Mouse (Mus musculus) C2C12 (cell line): ENCODE measurements around the gene Mlx. TPM values are rescaled to one million over a fixed set of nuclear protein-coding genes. Genes with fewer than 3 reads are reported as not detected.

Experiments used
- H3K27me3 ChIP-seq: one replicate; pipeline ENCODE4 v1.6.1; 2011; ENCODE audit not compliant: control insufficient read depth, insufficient read depth, insufficient read length
- H3K36me3 ChIP-seq: one replicate; pipeline ENCODE4 v1.6.1; 2011; ENCODE audit not compliant: control insufficient read depth, insufficient read depth
- H3K4me3 ChIP-seq: one replicate; pipeline ENCODE4 v1.5.1; 2011; ENCODE audit warnings: mild to moderate bottlenecking, control low read depth; ENCODE audit not compliant: poor library complexity, insufficient read depth, severe bottlenecking
- H3K79me2 ChIP-seq: one replicate; pipeline ENCODE4 v1.6.1; 2011; ENCODE audit not compliant: control insufficient read depth, insufficient read depth
- H3K79me3 ChIP-seq: one replicate; pipeline ENCODE4 v1.6.1; 2011; ENCODE audit warnings: low read depth, control low read depth
- H3ac ChIP-seq: one replicate; pipeline ENCODE3; 2011; ENCODE audit warnings: low read depth; ENCODE audit not compliant: control insufficient read depth, insufficient read length
- CEBPB ChIP-seq: IDR thresholded peaks from one replicate; pipeline ENCODE4 v1.6.1; 2011; ENCODE audit warnings: low read depth, mild to moderate bottlenecking, control low read depth, moderate library complexity
- CTCF ChIP-seq: IDR thresholded peaks from one replicate; pipeline ENCODE4 v1.5.1; 2011; ENCODE audit not compliant: control insufficient read depth, insufficient read depth, insufficient read length
- FOSL1 ChIP-seq: IDR thresholded peaks from one replicate; pipeline ENCODE4 v1.8.0; 2011; ENCODE audit warnings: mild to moderate bottlenecking, low read length; ENCODE audit not compliant: poor library complexity, insufficient read depth, severe bottlenecking
- MAX ChIP-seq: IDR thresholded peaks from one replicate; pipeline ENCODE4 v1.6.1; 2011; ENCODE audit warnings: mild to moderate bottlenecking, control low read depth
- MYOD1 ChIP-seq: IDR thresholded peaks from one replicate; pipeline ENCODE4 v1.6.1; 2011; ENCODE audit warnings: low read depth; ENCODE audit not compliant: control insufficient read depth, insufficient read length
- MYOG ChIP-seq: IDR thresholded peaks from one replicate; pipeline ENCODE4 v1.6.1; 2011; ENCODE audit not compliant: control insufficient read depth, insufficient read length; ENCODE audit errors: extremely low read depth
- USF1 ChIP-seq: IDR thresholded peaks from one replicate; pipeline ENCODE4 v1.6.1; 2011; ENCODE audit warnings: low read depth, mild to moderate bottlenecking, control low read depth, moderate library complexity
- polyA plus RNA-seq: library from polyadenylated mRNA; unstranded; fragments of >200 nt; fragmentation: generic; extraction: Trizol; gene quantifications from one replicate; pipeline ENCODE4 v1.2.1, GENCODE M21; 2012; ENCODE audit warnings: missing spikeins

The Mlx gene
- polyA plus RNA-seq, 1 experiment = 39.7 TPM

DNA sequence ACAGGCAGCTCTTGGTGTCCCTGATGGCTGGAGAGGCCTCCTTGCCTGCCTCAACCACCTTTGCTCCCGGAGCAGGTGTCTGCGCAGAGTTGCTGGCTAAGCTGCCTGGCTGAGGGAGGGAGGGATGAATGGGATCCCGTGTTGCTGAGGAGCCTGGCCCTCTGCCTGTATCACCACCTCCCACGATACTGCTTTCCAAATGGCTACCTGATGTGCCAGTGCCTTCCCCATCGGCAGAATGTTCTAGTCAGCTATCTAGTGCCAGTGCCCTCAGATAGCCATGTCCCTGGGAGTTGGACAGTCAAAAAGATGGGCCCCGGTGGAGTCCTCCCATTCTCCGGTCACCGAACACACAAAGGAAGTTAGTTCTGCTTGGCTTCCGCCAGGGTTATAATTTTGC lies 36.7 kb upstream of the Mlx start:
- Histone ChIP-seq H3K36me3 (peaks cover 32% of the 10 kb centered on the region), H3K4me3 (no peak overlapping the region), H3ac (no peak overlapping the region), H3K79me3 (no peaks in the 10 kb centered on the region), H3K27me3 (no peaks in the 10 kb centered on the region), H3K79me2 (no peaks in the 10 kb centered on the region)
- no peak for TF ChIP-seq FOSL1
- TF ChIP-seq CEBPB = no peak
- TF ChIP-seq USF1 = no peak
- no peak for TF ChIP-seq MYOG
- no peak for TF ChIP-seq MAX
- TF ChIP-seq MYOD1 = no peak
- TF ChIP-seq CTCF = no peak

DNA sequence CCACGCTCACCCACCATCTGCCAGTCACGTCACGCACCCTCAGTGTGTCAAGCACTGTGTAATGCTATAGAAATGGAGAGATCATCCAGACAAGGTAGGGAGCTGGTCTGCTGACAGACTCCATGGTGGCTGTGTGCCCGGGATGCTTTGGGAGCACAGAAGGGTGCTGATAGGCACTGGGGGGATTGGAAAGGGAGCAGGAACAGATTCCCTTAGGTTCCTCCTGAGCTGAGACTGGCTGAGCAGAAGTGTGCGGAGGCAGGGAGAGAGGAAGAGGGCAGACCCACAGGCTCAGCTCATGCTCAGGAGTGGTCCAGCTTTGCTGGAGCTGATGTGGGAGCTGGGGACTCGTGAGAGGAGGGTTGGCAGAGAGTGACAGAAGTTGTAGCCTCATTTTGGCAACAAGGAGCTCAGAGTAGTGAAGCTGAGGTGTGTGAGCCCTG lies 36.0 kb upstream of the Mlx start:
- Histone ChIP-seq H3K27me3 (no peaks in the 10 kb centered on the region), H3K79me2 (no peaks in the 10 kb centered on the region), H3K4me3 (no peak overlapping the region), H3ac (no peak overlapping the region), H3K79me3 (no peaks in the 10 kb centered on the region), H3K36me3 (peaks cover 24% of the 10 kb centered on the region)
- TF ChIP-seq MAX (no peak), FOSL1 (no peak), CTCF (no peak), CEBPB (no peak), MYOD1 (no peak)

DNA sequence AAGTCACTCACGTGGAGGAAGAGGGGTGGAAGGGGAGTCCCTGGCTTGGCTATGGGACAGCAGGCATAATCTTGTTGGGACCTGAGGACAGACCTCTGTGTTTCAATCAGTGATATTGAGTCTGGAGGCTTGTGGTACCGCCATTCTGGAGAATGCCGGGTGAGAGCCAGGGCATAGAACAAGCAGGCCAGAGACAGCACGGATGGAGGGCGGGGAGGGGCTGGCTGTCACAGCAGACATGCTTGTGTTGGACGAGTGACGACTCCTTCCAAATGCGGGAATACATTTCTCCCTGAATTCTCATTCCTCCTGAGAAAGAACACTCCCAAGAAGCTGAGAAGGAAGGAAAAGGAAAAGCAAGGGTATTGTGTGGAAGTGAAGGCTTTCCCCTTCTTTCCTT lies 35.5 kb upstream of the Mlx start:
- H3K27me3 ChIP-seq = no peaks in the 10 kb centered on the region
- H3K79me3 ChIP-seq = no peaks in the 10 kb centered on the region
- TF ChIP-seq MYOG = no peak
- peaks cover 19% of the 10 kb centered on the region for H3K36me3 ChIP-seq
- H3K79me2 ChIP-seq = no peaks in the 10 kb centered on the region
- no peak overlapping the region for H3K4me3 ChIP-seq
- H3ac ChIP-seq = no peak overlapping the region

DNA sequence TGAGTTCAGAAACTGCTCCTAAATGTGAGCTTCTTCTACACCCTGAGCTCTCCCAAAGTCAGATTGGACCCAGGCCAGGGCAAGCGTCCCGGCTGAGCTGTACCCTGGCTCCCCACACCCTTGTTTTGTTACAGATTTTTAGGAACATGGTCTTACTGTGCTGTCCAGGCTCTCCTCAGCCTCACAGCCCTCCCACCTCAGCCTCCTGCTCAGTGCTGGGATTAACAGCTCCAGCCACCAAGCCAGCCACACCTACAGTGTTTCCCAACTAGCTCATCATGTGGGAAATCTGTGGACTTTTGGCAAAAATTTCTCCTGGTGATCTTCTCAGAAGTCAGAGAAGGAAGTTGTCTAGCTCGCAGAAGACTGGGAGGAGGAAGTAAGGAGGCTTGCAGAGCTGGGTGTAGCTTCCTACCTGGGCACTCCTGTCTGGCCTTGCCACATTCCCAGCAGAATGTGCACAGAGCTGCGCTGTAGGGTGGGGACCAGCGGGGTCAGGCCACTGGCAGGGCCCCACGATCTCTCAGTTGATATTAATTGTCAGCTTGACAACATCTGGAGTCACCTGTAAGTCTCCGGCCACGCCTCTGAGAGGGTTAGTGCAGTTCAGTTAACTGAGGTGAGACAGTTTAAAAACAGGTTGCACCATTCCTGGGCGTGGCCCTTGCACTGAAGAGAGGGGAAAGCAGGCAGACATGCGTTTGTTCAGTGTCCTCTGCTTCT lies 34.2 kb upstream of the Mlx start:
- no peaks in the 10 kb centered on the region for H3K79me2 ChIP-seq
- no peaks in the 10 kb centered on the region for H3K79me3 ChIP-seq
- H3K27me3 ChIP-seq = no peaks in the 10 kb centered on the region
- peaks cover 18% of the 10 kb centered on the region for H3K36me3 ChIP-seq
- no peak overlapping the region for H3ac ChIP-seq
- H3K4me3 ChIP-seq = no peak overlapping the region
- no peak for TF ChIP-seq MYOD1
- no peak for TF ChIP-seq MAX
- no peak for TF ChIP-seq CEBPB
- no peak for TF ChIP-seq CTCF
- no peak for TF ChIP-seq MYOG
- TF ChIP-seq USF1 = no peak
- TF ChIP-seq FOSL1 = no peak

DNA sequence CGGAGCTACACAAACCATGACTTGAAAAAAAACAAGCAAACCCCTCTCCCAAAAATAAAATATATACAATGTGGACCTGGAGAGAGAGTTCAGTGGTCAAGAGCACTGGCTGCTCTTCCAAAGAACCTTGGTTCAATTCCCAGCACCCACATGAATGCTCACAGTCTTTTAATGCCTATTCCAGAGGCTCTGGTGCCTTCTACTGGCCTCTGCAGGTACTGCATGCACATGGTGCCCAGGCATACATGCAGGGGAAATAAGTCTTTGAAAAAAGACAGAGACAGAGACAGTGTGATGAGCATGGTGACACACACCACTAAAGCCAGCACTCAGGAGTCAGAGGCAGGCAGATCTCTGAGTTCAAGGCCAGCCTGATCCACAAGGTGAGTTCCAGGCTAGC lies 33.1 kb upstream of the Mlx start:
- H3K79me3 ChIP-seq = no peaks in the 10 kb centered on the region
- no peaks in the 10 kb centered on the region for H3K27me3 ChIP-seq
- no peaks in the 10 kb centered on the region for H3K79me2 ChIP-seq
- no peak overlapping the region for H3K4me3 ChIP-seq
- TF ChIP-seq FOSL1 (no peak), CEBPB (no peak), CTCF (no peak), MYOD1 (no peak), MYOG (no peak), MAX (no peak), USF1 (no peak)
- H3K36me3 ChIP-seq = peaks cover 13% of the 10 kb centered on the region
- no peak overlapping the region for H3ac ChIP-seq

DNA sequence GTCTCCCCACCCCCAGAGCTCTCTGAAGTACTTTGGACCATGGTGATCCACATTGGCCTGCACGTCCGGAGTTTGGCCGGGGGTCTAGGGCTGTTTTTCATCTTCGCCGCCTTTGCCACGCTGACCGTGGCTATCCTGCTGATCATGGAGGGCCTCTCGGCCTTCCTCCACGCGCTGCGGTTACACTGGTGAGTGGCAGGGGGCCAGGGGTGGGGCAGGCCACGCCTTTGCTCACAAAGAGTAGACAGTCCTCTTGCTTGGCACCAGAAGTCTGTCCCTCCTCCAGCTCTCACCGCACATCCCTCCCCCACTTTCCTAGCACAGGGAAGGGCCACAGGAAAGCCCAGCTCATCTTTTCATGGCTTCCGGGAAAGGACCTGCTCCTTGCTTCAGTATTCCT lies 31.7 kb upstream of the Mlx start:
- no peak for TF ChIP-seq MAX
- no peak for TF ChIP-seq FOSL1
- TF ChIP-seq MYOG = no peak
- Histone ChIP-seq H3K27me3 (no peaks in the 10 kb centered on the region), H3ac (no peak overlapping the region), H3K79me3 (no peaks in the 10 kb centered on the region), H3K4me3 (no peak overlapping the region), H3K79me2 (no peaks in the 10 kb centered on the region), H3K36me3 (peaks cover 8% of the 10 kb centered on the region)
